Mouse (Mus musculus): ENCODE measurements at regions not wholly inside any gene's neighbourhood (a gene's known extent, or its start where the extent isn't known, plus 50 kb on each side); places are given as distances from the start of the nearest gene placed in this dataset.
"Not testable (repeated sequence)": the region's sequence is repeated elsewhere in the genome, so short reads cannot be mapped to it uniquely, and the experiment has no call there.

GRCm38 (mm10) chr12:17992572-17992971 lies 301.9 kb downstream of the Hpcal1 start:
- Histone ChIP-seq H3K4me2 (peak overlapping the region; percentile 59), H3K9ac (peak overlapping the region; percentile 56), H3K4me3 (peak overlapping the region; percentile 50), H3K27ac (replicated peaks) (0 out of 2 replicates have a peak overlapping the region, but pooled peaks have one; percentile 17)
- under 1% methylated on average over 42 of the region's 44 CpGs for WGBS
- peak; percentile 94 for ATAC-seq (ENCODE audit: low FRiP score, low read depth)
- H3K4me1 ChIP-seq (replicated peaks); H3K9me3 ChIP-seq; H3K27me3 ChIP-seq; H3K36me3 ChIP-seq: not testable (repeated sequence)

GRCm38 (mm10) chr12:17993368-17993767 lies 302.7 kb downstream of the Hpcal1 start:
- H3K27ac ChIP-seq (replicated peaks); H3K4me1 ChIP-seq (replicated peaks); H3K27me3 ChIP-seq; H3K9me3 ChIP-seq; ATAC-seq (ENCODE audit: low FRiP score, low read depth); H3K36me3 ChIP-seq: not testable (repeated sequence)
- WGBS: 8% methylated on average over 22 of the region's 22 CpGs
- H3K4me2 ChIP-seq: peak overlapping the region; percentile 59
- H3K4me3 ChIP-seq: peak overlapping the region; percentile 50
- peak overlapping the region; percentile 56 for H3K9ac ChIP-seq
